Mouse (Mus musculus) gastrocnemius, adult 2 months (tissue): ENCODE measurements around the gene Sp2. TPM values are rescaled to one million over a fixed set of nuclear protein-coding genes. Genes with fewer than 3 reads are reported as not detected.

Source experiments
- DNase-seq: peaks from one replicate; pipeline ENCODE4 v3.0.0; 2022
- H3K27ac ChIP-seq: fragments of 200-600 bp; 2 replicates; pipeline ENCODE4 v1.8.1; 2022; ENCODE audit warnings: mild to moderate bottlenecking
- H3K4me3 ChIP-seq: fragments of 200-600 bp; 2 replicates; pipeline ENCODE4 v1.8.1; 2022; ENCODE audit warnings: mild to moderate bottlenecking, moderate library complexity
- CTCF ChIP-seq: fragments of 200-600 bp; IDR thresholded peaks from 2 replicates; pipeline ENCODE4 v1.8.1; 2022; ENCODE audit warnings: antibody characterized with exemption, mild to moderate bottlenecking, moderate library complexity
- intact Hi-C: fragments of 180-260 bp; cut with DNase I; formaldehyde crosslinking; loops from one replicate; pipeline ENCODE4 v1.15.1; 2025
- total RNA-seq, 2 experiments: library from RNA; stranded (reverse); gene quantifications; 2 replicates each; pipeline ENCODE4 v1.2.3; 2021

The Sp2 gene
- total RNA-seq, 2 experiments from 2014 or later, result 10.4 to 11.0 TPM

DNA sequence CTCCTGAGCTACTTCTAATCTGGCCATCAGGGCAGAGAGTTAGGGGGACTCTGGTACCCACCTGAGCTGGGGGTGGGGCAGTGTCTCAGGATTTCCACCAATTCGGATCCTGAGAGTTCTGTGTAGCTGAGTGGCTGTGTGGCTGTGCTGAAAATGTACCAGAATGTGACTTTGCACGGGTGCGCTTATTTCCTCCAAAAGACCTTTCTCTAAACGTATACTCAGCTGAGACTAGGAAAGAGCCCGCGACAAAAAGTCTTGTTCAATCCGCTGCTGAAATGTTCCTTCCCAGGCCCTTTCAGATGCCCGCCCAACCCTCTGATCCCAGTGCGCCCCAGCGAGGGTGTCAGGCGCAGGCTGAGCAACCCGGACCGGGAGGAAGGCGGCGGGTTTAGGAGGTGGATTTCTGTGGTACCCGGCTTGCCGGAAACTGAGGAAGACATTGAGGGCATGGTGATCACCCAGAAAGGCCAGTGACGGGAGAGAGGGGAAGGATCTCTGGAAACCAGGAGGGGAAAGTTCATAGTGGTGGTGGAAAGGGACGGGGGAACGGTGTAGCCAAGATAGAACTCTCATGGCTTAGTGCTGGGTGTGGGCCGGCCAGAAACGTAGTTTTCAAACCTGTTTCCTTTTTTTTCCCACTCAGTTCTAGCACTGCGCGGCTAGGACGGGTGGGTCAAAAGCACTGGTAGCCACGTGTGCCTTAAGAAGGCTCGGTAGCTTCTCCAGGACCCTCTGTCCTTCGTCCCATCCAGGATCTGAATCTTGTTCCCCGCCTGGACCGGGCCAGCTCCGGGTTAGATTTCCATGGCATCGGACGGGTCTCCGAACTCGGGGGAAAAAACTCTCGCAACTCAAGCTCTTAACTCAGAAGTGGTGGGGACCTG lies 35.2 kb upstream of the Sp2 start:
- DNase-seq, result no peak
- Histone ChIP-seq H3K27ac (no peak overlapping the region), H3K4me3 (peak overlapping the region; percentile 52)
- no peak for TF ChIP-seq CTCF
- intact Hi-C loops, result no loop called here

DNA sequence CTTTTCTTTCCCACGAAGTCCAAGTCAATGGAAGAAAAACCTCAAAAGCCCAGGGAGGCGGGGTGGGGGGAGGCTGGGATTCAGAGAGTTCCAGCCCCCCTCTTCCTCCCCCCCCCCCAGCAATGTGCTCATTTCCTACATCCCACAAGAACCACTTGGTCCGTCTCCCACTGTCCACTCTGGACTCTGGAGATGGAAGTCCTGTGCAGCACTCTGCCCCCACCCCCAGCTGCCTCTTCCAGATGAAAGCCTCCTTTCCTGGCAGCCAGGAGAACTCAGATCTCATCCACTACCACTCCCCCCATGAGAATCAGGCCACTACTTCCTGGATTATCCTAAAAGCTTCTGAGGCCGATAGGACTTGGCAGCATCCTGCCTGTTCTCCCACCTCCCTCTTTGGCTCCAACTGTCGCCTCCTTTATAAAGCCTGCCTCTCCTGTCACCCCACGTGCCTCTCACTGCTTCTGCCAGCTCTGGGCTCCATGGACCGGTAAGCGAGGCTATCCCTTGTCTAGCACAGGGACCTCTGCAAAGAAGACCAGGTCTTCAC lies 30.4 kb upstream of the Sp2 start, which contains the start of gene Sp6:
TSS of gene Sp6 (plus strand) at position 274 of the 550 bp plus-strand sequence.
- intact Hi-C loops, result no loop called here
- DNase-seq, result no peak
- H3K27ac ChIP-seq, result no peak within 1 kb of the TSS
- no peak within 1 kb of the TSS for H3K4me3 ChIP-seq
- no peak for TF ChIP-seq CTCF

DNA sequence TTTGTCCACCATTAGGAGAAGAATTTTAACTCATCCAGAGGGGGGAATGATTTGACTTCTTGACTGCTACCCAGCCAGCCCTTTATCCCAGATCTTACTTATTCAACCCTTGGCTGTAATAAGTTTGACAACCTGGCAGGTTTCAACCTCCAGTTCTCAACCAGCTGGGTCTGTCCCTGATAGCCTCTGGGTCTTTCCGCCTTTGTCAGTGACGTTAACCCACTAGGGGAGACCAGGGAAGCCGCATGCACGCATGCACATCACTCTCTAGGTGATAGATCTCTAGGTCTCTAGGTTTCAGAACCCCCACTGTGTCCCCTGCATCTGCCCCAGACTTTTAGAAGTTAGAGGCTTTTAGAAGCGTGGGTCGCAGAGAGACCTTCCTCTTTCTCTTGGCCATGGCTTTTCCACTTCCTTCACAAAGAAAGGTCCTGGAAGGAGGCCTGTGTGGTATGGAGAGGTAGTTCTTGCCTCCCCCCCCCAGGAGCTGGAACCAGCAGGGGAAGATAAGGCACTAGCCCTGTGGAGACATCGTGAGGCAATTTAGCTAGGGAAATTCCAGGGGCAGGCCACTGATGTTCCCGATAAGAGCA lies 26.5 kb upstream of the Sp2 start:
- intact Hi-C loops, result no loop called here

DNA sequence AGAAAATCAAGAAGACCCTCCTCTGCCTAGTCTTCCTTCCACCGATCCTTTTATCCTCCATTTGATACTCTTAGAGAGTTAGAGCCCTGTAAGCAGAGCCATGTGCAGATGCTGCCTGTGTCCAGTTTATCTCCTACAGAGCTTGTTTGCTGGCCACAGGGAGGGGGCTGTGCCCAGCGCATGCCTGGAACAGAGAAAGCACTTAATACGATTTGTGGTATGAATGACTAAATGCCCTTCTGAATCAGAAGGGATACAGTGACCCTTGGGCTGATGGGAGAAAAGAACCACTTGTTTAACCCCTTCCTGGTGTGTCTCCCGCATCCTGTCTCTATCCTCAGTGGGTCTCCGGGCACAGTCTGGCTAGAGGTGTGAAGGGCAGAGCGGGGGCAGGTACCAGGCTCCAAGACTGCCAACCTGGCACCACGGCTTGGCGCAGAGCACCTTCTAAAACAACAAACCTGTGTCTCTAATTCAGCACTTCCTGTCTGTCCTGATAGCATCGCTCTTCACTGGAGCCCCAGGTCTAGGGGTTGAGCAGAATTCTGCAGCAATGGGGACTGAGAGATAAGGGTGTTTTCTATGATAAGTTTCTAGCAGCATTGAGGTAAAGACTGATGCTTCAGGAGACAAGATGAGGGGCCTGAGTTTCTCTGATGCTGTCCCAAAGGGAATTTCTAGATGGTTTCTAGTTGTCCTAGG lies 24.5 kb upstream of the Sp2 start:
- H3K27ac ChIP-seq, result no peak overlapping the region
- no peak for TF ChIP-seq CTCF
- intact Hi-C loops, result no loop called here
- H3K4me3 ChIP-seq, result no peak overlapping the region
- no peak for DNase-seq

More for the DNA sequence above, 26.5 kb upstream of the Sp2 start:
- DNase-seq, result no peak
- Histone ChIP-seq H3K4me3 (no peak overlapping the region), H3K27ac (no peak overlapping the region)
- TF ChIP-seq CTCF, result no peak

DNA sequence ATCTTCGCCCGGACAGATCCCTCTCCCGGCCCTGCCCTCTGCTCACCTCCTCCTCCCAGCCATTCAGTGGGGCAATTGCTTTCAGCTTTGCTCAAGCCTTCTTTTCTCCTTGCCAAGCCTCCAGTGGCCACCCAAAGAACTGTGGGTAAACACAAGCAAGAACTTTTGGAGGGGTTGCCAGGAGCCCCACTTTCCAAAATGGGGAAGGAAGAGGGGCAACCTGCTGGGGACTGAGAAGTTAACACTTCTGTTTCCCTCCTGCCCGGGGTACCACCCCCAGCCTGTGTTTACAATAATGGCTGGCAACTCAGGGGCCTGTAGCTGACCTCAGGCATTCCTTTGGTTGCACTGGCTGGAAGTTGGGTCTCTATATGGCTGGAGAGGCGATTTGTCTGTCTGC lies 20.4 kb upstream of the Sp2 start:
- Histone ChIP-seq H3K27ac (no peak overlapping the region), H3K4me3 (no peak overlapping the region)
- intact Hi-C loops, result no loop called here
- DNase-seq, result no peak
- TF ChIP-seq CTCF, result no peak

DNA sequence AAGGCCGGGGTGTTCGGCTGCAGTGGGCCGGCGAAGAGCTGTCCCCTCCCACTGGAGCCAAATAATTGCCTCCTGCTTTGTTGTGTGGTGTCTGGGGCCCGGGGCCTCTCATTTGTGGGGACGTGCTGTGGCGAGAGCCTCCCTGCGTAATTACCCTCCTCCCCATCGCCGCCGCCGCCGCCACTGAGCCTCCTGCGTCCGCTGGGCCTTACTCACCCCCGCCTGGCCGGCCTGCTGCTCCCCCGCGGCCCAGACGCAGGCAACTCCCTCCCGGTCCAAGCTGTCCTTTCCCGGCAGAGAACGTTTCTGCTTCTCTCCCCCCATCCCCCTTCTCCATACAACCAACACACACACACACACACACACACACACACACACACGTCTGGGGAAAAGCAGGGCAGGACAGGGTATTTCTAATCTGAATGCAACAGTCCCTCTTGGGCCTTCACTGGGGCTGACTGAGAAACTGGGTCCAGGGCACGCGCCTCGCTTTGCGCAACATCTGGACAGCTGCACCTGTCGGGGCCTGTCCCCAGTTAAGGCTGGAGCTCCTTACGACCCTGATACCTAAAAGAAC lies 14.7 kb upstream of the Sp2 start:
- intact Hi-C loops, result no loop called here
- Histone ChIP-seq H3K4me3 (peak overlapping the region; percentile 71), H3K27ac (peak overlapping the region; percentile 78)
- no peak for TF ChIP-seq CTCF
- DNase-seq, result peak; percentile 68

DNA sequence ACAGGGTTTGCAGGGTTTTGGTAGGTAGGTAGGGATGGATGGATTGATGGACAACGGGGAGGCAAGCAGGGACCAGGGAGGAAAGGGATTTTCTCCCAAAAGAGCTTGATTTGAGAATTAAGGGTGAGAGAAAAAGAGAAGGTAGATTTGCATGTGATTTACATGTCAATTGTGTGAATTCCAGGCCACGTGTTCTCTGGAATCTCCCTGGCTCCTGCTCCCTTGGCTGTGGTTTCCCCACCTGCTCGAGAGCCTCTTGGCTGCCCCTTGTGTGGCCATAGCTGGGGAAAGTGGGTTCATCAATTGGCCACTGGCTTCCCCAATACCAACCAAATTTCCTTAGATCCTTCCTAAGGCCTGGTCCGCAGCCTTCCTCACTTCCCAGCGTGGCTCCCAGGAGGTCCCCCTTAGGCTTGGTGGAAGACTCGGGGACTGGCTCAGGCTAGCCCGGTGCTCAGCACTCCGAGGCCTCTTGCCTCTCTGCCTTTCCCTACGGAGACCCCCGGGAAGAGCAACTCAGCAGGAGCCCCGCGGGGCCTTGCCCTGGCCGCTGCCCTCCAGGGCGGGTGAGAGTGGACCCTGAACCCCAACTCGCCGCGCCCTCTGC lies 14.1 kb upstream of the Sp2 start:
- peak overlapping the region; percentile 71 for H3K4me3 ChIP-seq
- DNase-seq, result no peak
- no peak for TF ChIP-seq CTCF
- intact Hi-C loops, result no loop called here
- peak overlapping the region; percentile 78 for H3K27ac ChIP-seq

DNA sequence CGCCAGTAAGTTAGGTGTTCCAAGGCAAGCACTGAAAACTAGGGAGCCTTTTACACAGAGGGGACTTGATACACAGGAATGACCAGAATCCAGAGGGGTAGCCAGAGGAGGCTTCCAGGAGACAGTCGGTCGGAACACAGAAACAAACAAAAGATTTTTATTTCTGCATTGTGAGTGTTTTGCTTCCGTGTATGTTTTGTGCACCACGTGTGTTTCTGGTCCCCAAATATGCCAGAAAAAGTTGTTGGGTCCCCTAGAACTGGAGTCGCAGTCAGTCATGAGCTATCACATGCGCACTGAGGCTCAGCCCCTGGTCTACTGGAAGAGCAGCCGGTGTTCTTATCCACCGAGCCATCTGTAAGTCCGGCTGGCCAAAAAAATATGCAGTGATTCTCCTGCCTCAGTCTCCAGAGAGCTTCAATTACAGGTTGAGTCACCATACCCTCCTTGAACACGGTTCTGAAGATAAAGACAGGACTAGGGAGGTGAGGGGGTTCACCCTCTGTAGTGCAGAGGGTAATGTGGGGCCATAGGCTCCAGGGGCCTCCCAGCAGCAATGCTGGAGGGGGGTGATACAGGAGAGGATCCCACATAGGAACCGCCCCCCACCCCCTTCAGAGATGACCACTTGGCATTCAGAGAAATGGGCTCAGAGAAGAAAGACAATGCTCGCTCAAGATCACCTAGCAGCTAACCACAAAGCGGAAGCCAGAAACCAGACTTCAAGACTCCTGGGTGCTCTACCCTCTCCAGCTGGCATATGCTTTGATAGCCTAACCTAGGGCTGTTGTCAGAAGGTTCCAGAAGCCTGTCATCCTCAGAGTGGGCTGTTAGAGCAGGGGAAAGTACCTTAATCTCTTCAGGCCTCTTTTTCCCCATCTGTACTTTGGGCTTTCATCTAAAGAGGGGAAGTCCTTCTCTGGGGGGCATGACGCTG lies 13.3 kb upstream of the Sp2 start:
- no peak overlapping the region for H3K27ac ChIP-seq
- TF ChIP-seq CTCF, result no peak
- no peak overlapping the region for H3K4me3 ChIP-seq
- DNase-seq, result no peak
- intact Hi-C loops, result no loop called here

DNA sequence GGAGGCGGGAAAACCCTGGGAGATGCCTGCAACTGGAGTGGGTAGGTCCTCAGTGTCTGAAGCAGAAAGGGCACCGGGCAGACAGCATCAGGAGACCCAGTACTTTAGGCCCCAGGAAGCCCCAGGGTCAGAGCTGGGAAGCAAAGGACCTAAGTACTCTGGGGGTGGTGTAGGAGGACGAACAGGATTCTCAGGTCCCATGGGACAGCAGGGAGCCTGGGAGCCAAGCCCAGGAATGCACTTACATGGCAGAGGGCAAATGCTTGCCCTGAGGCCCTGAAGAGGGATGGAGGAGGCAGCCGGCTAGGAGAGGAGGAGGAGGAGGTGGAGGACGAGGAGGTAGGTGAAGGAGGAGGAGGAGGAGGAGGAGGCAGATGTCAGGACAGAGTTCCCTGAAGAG lies 12.3 kb upstream of the Sp2 start:
- no peak for TF ChIP-seq CTCF
- intact Hi-C loops, result no loop called here
- no peak for DNase-seq

DNA sequence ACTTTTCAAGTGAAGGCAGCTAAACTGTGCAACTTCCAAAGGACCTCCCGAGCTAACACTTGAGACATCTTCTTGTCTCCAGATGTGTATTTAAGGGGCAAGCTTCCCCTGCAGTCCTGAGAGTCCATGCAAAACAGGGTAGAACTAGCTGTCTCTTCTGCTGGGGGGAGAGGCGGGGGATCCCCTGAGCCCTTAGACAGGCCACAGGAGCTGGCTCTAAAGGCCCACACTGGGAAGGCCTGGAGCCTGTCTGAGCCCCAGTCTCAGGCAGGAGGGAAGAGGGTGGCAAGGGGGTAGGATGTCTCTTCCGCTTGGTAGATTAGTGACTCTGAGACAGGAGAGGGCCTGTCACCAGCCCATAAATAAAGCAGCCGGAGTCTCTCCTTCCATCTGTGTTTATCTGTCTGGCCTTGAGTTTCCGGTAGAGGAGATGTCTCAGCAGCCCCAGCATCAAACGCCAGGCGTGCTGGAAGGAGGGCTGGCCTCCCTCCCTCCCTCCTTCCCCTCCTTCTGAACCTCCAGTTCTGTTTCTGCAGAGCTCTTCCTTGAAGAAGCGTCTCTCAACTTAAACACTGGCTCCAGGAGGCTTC lies 10.1 kb upstream of the Sp2 start:
- Histone ChIP-seq H3K27ac (peak overlapping the region; percentile 38), H3K4me3 (no peak overlapping the region)
- intact Hi-C loops, result no loop called here
- no peak for TF ChIP-seq CTCF
- no peak for DNase-seq

More for the DNA sequence above, 12.3 kb upstream of the Sp2 start:
- no peak overlapping the region for H3K4me3 ChIP-seq
- no peak overlapping the region for H3K27ac ChIP-seq

DNA sequence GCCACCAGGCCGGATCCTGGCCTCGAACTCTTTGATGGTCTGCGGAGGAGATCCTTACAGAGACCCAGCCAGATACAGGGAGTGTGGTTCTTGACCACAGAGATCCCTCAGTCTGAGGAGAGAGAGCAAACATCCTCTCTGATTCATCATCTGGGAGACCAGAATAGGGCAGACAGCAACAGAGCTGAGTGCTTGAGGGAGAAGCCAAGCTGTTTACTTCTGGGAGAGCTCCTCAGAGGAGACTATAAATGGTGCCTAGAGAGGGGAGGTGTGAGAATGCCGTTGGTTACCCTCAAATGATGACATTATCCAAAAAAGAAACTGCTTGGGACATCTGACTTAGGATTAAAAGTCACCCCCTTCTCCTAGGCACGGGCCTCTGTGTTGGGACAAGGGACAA lies 8.7 kb upstream of the Sp2 start:
- no peak for TF ChIP-seq CTCF
- Histone ChIP-seq H3K4me3 (no peak overlapping the region), H3K27ac (no peak overlapping the region)
- no peak for DNase-seq
- intact Hi-C loops, result no loop called here
